Mouse (Mus musculus) heart, embryonic 12.5 days (tissue): ENCODE data around the gene Scaf11. TPM values are rescaled to one million over a fixed set of nuclear protein-coding genes. Genes with fewer than 3 reads are reported as not detected.

Source experiments
- ATAC-seq: fragments of 200-750 bp; cut with Nextera tagmentation; 2 replicates; pipeline ENCODE4 v1.8.0; 2017; ENCODE audit warnings: moderate TSS enrichment, moderate library complexity; ENCODE audit not compliant: insufficient number of reproducible peaks, low FRiP score
- H3K27ac ChIP-seq: fragments of 300-500 bp; sonication (generic); 2 replicates; pipeline ENCODE4 v1.5.1; 2016; ENCODE audit warnings: mild to moderate bottlenecking, moderate library complexity; ENCODE audit not compliant: poor library complexity, severe bottlenecking
- H3K27me3 ChIP-seq: fragments of 300-500 bp; sonication (generic); replicated peaks from 2 replicates; pipeline ENCODE4 v1.6.1; 2016; ENCODE audit warnings: mild to moderate bottlenecking, moderate library complexity
- H3K36me3 ChIP-seq: fragments of 300-500 bp; sonication (generic); 2 replicates; pipeline ENCODE4 v1.6.1; 2016; ENCODE audit warnings: mild to moderate bottlenecking, moderate library complexity
- H3K4me1 ChIP-seq: fragments of 300-500 bp; sonication (generic); replicated peaks from 2 replicates; pipeline ENCODE4 v1.6.1; 2016; ENCODE audit warnings: mild to moderate bottlenecking
- H3K4me2 ChIP-seq: fragments of 300-500 bp; sonication (generic); 2 replicates; pipeline ENCODE4 v1.6.1; 2016; ENCODE audit warnings: mild to moderate bottlenecking, moderate library complexity
- H3K4me3 ChIP-seq: fragments of 300-500 bp; sonication (generic); 2 replicates; pipeline ENCODE4 v1.5.1; 2016; ENCODE audit warnings: mild to moderate bottlenecking
- H3K9ac ChIP-seq: fragments of 300-500 bp; sonication (generic); 2 replicates; pipeline ENCODE4 v1.6.1; 2016; ENCODE audit warnings: mild to moderate bottlenecking, moderate library complexity
- H3K9me3 ChIP-seq: fragments of 300-500 bp; sonication (generic); replicated peaks from 2 replicates; pipeline ENCODE4 v1.6.1; 2016; ENCODE audit warnings: mild to moderate bottlenecking, moderate library complexity
- WGBS: fragments of 180-500 bp; shearing (Covaris S2); methylation state at CpG from one replicate; pipeline ENCODE4 v1.1.7; 2016; 5-methylcytosine and 5-hydroxymethylcytosine counted together
- microRNA-seq: library from miRNA; unstranded; fragments of <30 nt; microRNA quantifications from one replicate; pipeline ENCODE4, GENCODE M21; 2017
- polyA plus RNA-seq: library from polyadenylated mRNA; unstranded; fragments of >200 nt; fragmentation: Nextera tagmentation; extraction: Ambion mirVana; gene quantifications from 2 replicates; pipeline ENCODE4 v1.2.1, GENCODE M21; 2016

Scaf11 gene
- polyA plus RNA-seq, 1 experiment from 2014 or later, result 79.1 TPM

DNA sequence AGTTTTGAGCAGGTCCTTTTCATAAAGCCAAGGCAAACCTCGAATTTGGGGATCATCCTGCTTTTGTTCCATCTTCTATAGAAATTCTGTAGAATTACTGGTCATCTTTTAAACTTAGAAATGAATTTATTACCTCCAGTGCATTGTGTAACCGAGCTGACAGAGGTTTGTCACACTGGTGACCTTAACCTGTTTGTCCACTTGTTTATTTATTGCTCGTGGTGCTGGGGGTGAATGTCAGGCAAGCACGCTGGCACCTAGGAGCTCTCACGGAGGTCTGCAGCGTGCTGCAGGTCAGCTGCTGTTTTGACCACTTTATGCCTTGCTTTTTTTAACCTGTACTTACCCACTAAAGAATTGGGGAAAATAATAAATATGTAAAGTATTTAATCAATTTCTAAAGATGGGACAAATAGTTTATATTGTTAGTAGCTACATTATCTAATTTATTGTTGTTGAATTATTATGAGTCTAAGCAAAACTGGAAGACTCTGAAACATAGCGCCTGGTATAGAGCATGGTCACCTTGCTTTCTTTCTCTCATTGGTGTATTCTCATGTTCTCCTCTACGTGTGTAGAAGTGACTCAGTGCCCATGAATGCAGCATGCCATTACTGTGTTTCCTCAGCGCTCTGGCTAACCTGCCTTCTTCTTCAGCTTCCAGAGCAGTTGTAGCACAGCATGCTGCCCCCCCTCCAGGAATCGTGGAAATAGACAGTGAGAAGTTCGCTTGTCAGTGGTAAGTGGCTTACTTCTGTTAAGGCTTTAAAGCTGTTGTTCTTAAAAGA lies 94.3 kb downstream of the Scaf11 start:
- H3K9ac ChIP-seq, result no peak overlapping the region
- no peak overlapping the region for H3K4me3 ChIP-seq
- H3K27me3 ChIP-seq, result no peaks in the 10 kb centered on the region
- WGBS, result 74% methylated on average over 11 of the region's 11 CpGs
- H3K36me3 ChIP-seq, result peaks cover 89% of the 10 kb centered on the region
- no peak overlapping the region for H3K4me2 ChIP-seq
- no peak overlapping the region for H3K27ac ChIP-seq
- ATAC-seq, result no peak
- H3K9me3 ChIP-seq, result no peaks in the 10 kb centered on the region
- no peaks in the 10 kb centered on the region for H3K4me1 ChIP-seq

DNA sequence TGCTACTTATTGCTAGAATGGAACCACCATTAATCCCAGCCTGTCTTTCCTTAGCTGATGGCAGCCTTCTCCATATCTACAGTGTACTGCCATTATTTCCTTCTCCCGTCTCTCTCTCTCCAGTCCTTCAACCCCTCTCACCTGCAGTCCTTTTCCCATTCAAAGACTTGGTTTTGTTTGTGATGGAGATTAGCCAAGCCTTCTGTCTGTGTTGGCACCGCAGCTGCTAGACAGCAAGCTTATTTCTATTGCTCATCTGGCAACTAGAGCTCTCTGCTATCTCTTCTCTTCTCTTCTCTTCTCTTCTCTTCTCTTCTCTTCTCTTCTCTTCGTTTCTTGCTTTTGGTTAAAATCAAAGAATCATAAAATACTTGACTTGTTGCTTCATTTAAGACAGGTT lies 95.3 kb downstream of the Scaf11 start:
- no peak for ATAC-seq
- WGBS, result 86% methylated on average over 3 of the region's 3 CpGs

More for the DNA sequence above, 95.3 kb downstream of the Scaf11 start:
- Histone ChIP-seq H3K4me3 (no peak overlapping the region), H3K9me3 (no peaks in the 10 kb centered on the region), H3K9ac (no peak overlapping the region), H3K36me3 (peaks cover 85% of the 10 kb centered on the region), H3K4me1 (peaks cover 3% of the 10 kb centered on the region; the same call in 1 of the 2 replicates), H3K27me3 (no peaks in the 10 kb centered on the region), H3K4me2 (no peak overlapping the region), H3K27ac (no peak overlapping the region)

Small RNA genes within 50 kb of the gene (microRNA-seq; reads per million reads assigned to microRNA genes)
- gene Gm25397, result not detected

Other genes with a start within 250 kb of the Scaf11 start
- gene Arid2, start 173.3 kb downstream of the Scaf11 start, polyA plus RNA-seq, result 21.5 and 21.9 TPM in 2 replicates
- gene Slc38a1, start 182.1 kb upstream of the Scaf11 start, polyA plus RNA-seq, result 93.0 and 99.8 TPM in 2 replicates
- 154 and 161 TPM in 2 replicates for gene Slc38a2, start 238.9 kb upstream of the Scaf11 start, polyA plus RNA-seq